Mouse (Mus musculus) G1E (cell line): ENCODE measurements around the gene Chd6.

Experiments
- CTCF ChIP-seq: IDR thresholded peaks from 2 replicates; pipeline ENCODE4 v1.5.1; 2012; ENCODE audit warnings: low read depth, low read length, inconsistent platforms, mixed read lengths
- GATA1 ChIP-seq: IDR thresholded peaks from 2 replicates; pipeline ENCODE4 v1.6.1; 2012; ENCODE audit warnings: borderline replicate concordance, low read length, inconsistent platforms, mixed read lengths
- GATA2 ChIP-seq: IDR thresholded peaks from 2 replicates; pipeline ENCODE4 v1.6.1; 2012; ENCODE audit warnings: low read depth, low read length, inconsistent platforms, borderline replicate concordance
- POLR2AphosphoS5 ChIP-seq: IDR thresholded peaks from 2 replicates; pipeline ENCODE4 v1.6.1; 2012; ENCODE audit warnings: low read depth, low read length, inconsistent platforms; ENCODE audit not compliant: insufficient replicate concordance
- TAL1 ChIP-seq: conservative IDR thresholded peaks from 2 replicates; pipeline ENCODE4 v1.6.1; 2012; ENCODE audit warnings: low read depth, low read length, inconsistent platforms, mixed read lengths

DNA sequence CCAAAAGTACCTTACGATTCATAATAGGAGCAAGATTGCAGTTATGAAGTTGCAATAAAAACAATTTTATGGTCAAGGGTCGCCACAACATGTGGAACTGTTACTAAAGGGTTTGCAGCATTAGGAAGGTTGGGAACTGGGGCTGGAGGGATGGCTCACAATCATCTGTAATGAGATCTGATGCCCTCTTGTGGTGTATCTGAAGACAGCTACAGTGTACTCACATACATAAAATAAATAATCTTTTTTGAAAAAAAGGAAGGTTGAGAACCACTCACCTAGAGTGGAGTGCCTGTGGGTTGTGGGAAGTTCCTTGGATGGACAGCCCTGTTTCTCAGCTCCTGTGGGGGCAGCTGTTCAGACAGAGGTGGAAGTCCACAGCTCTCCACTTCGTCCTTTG is 166.4 kb downstream of the Chd6 start:
- TF ChIP-seq CTCF = no peak
- TF ChIP-seq GATA2 = no peak
- TF ChIP-seq TAL1 = no peak
- TF ChIP-seq POLR2AphosphoS5 = no peak
- no peak for TF ChIP-seq GATA1
